Mouse (Mus musculus) gastrocnemius, adult 18-20 months (tissue): ENCODE measurements around the gene Npw. TPM values are rescaled to one million over a fixed set of nuclear protein-coding genes. Genes with fewer than 3 reads are reported as not detected.

Source experiments
- DNase-seq: peaks from one replicate; pipeline ENCODE4 v3.0.0; 2021; ENCODE audit warnings: low spot score
- total RNA-seq, 2 experiments: library from RNA; stranded (reverse); gene quantifications; 2 replicates each; pipeline ENCODE4 v1.2.3; 2021

Gene Npw
- total RNA-seq, 2 experiments from 2014 or later = not detected

- DNase-seq = no peak
Observed at GRCm38 (mm10) chr17:24641944-24642343, 16.3 kb downstream of the Npw start.

GRCm38 (mm10) chr17:24640581-24640980 is 17.7 kb downstream of the Npw start:
- no peak for DNase-seq

GRCm38 (mm10) chr17:24640119-24640518 is 18.1 kb downstream of the Npw start:
- DNase-seq = no peak

- no peak for DNase-seq
Observed at GRCm38 (mm10) chr17:24639571-24639988, 18.7 kb downstream of the Npw start.

GRCm38 (mm10) chr17:24638840-24639239 is 19.4 kb downstream of the Npw start:
- no peak for DNase-seq

GRCm38 (mm10) chr17:24638214-24638613 is 20.0 kb downstream of the Npw start:
- no peak for DNase-seq

- DNase-seq = no peak
Observed at GRCm38 (mm10) chr17:24636781-24637481, 21.3 kb downstream of the Npw start.

GRCm38 (mm10) chr17:24635694-24636093 is 22.6 kb downstream of the Npw start:
- DNase-seq = no peak

- no peak for DNase-seq
Observed at GRCm38 (mm10) chr17:24635024-24635423, 23.2 kb downstream of the Npw start.

GRCm38 (mm10) chr17:24633831-24634230 is 24.4 kb downstream of the Npw start:
- DNase-seq = no peak

- peak; percentile 72 for DNase-seq
Observed at GRCm38 (mm10) chr17:24632813-24633449, 25.3 kb downstream of the Npw start.

- DNase-seq = peak; percentile 82
Observed at GRCm38 (mm10) chr17:24632167-24632812, 26.0 kb downstream of the Npw start, which contains the start of the genes Tsc2 and Nthl1. Gene Tsc2, minus strand, starts transcription at chr17:24632630. Gene Nthl1, plus strand, starts transcription at chr17:24632680.

GRCm38 (mm10) chr17:24630072-24630471 is 28.2 kb downstream of the Npw start:
- no peak for DNase-seq

GRCm38 (mm10) chr17:24628646-24629045 is 29.6 kb downstream of the Npw start:
- DNase-seq = peak; percentile 75

- DNase-seq = no peak
Observed at GRCm38 (mm10) chr17:24625472-24625871, 32.8 kb downstream of the Npw start.

- DNase-seq = no peak
Observed at GRCm38 (mm10) chr17:24617561-24618194, 40.6 kb downstream of the Npw start.

- DNase-seq = no peak
Observed at GRCm38 (mm10) chr17:24610711-24611110, 47.5 kb downstream of the Npw start.

GRCm38 (mm10) chr17:24608874-24609273 is 49.4 kb downstream of the Npw start:
- no peak for DNase-seq

GRCm38 (mm10) chr17:24608370-24608769 is 49.9 kb downstream of the Npw start:
- no peak for DNase-seq
